Mouse (Mus musculus): ENCODE data around the gene 4930451I11Rik.

4930451I11Rik gene

GRCm38 (mm10) chr7:126799468-126800268 is 31.8 kb downstream of the 4930451I11Rik start:
- DNase-seq (ENCODE audit: low read depth, low spot score), result no peak
- Histone ChIP-seq H3K36me3 (ENCODE audit: control insufficient read depth, insufficient read depth, low read length, poor library complexity, severe bottlenecking) (peaks cover 6% of the 10 kb centered on the region), H3K27me3 (ENCODE audit: control insufficient read depth, insufficient read depth, low read length, poor library complexity, severe bottlenecking) (no peaks in the 10 kb centered on the region)

GRCm38 (mm10) chr7:126799050-126799467 is 32.4 kb downstream of the 4930451I11Rik start:
- peak; percentile 97 for DNase-seq (ENCODE audit: low read depth, low spot score)
- Histone ChIP-seq H3K36me3 (ENCODE audit: control insufficient read depth, insufficient read depth, low read length, poor library complexity, severe bottlenecking) (peaks cover 6% of the 10 kb centered on the region), H3K27me3 (ENCODE audit: control insufficient read depth, insufficient read depth, low read length, poor library complexity, severe bottlenecking) (no peaks in the 10 kb centered on the region)

- peak; percentile 68 for DNase-seq (ENCODE audit: low read depth, low spot score)
- H3K36me3 ChIP-seq (ENCODE audit: control insufficient read depth, insufficient read depth, low read length, poor library complexity, severe bottlenecking), result peaks cover 6% of the 10 kb centered on the region
- no peaks in the 10 kb centered on the region for H3K27me3 ChIP-seq (ENCODE audit: control insufficient read depth, insufficient read depth, low read length, poor library complexity, severe bottlenecking)
Measured at GRCm38 (mm10) chr7:126798127-126799049, 33.1 kb downstream of the 4930451I11Rik start.

- H3K27me3 ChIP-seq (ENCODE audit: control insufficient read depth, insufficient read depth, low read length, poor library complexity, severe bottlenecking), result no peaks in the 10 kb centered on the region
- no peak for DNase-seq (ENCODE audit: low read depth, low spot score)
Measured at GRCm38 (mm10) chr7:126797411-126798126, 33.9 kb downstream of the 4930451I11Rik start, which contains the start of gene Fam57b. Gene Fam57b, plus strand, starts transcription at chr7:126797668.

GRCm38 (mm10) chr7:126796350-126796932 is 35.0 kb downstream of the 4930451I11Rik start:
- H3K36me3 ChIP-seq (ENCODE audit: control insufficient read depth, insufficient read depth, low read length, poor library complexity, severe bottlenecking), result peaks cover 6% of the 10 kb centered on the region
- DNase-seq (ENCODE audit: low read depth, low spot score), result peak; percentile 55
- no peaks in the 10 kb centered on the region for H3K27me3 ChIP-seq (ENCODE audit: control insufficient read depth, insufficient read depth, low read length, poor library complexity, severe bottlenecking)

More at GRCm38 (mm10) chr7:126797411-126798126, 33.9 kb downstream of the 4930451I11Rik start, which contains the start of gene Fam57b:
- peaks cover 6% of the 10 kb centered on the region for H3K36me3 ChIP-seq (ENCODE audit: control insufficient read depth, insufficient read depth, low read length, poor library complexity, severe bottlenecking)

- no peaks in the 10 kb centered on the region for H3K27me3 ChIP-seq (ENCODE audit: control insufficient read depth, insufficient read depth, low read length, poor library complexity, severe bottlenecking)
- DNase-seq (ENCODE audit: low read depth, low spot score), result no peak
Measured at GRCm38 (mm10) chr7:126795387-126796317, 35.8 kb downstream of the 4930451I11Rik start.

GRCm38 (mm10) chr7:126794271-126794605 is 37.2 kb downstream of the 4930451I11Rik start:
- H3K27me3 ChIP-seq (ENCODE audit: control insufficient read depth, insufficient read depth, low read length, poor library complexity, severe bottlenecking), result no peaks in the 10 kb centered on the region
- DNase-seq (ENCODE audit: low read depth, low spot score), result no peak
- H3K36me3 ChIP-seq (ENCODE audit: control insufficient read depth, insufficient read depth, low read length, poor library complexity, severe bottlenecking), result peaks cover 9% of the 10 kb centered on the region

More at GRCm38 (mm10) chr7:126795387-126796317, 35.8 kb downstream of the 4930451I11Rik start:
- H3K36me3 ChIP-seq (ENCODE audit: control insufficient read depth, insufficient read depth, low read length, poor library complexity, severe bottlenecking), result peaks cover 6% of the 10 kb centered on the region

- no peak for DNase-seq (ENCODE audit: low read depth, low spot score)
- Histone ChIP-seq H3K36me3 (ENCODE audit: control insufficient read depth, insufficient read depth, low read length, poor library complexity, severe bottlenecking) (peaks cover 10% of the 10 kb centered on the region), H3K27me3 (ENCODE audit: control insufficient read depth, insufficient read depth, low read length, poor library complexity, severe bottlenecking) (no peaks in the 10 kb centered on the region)
Measured at GRCm38 (mm10) chr7:126793456-126794270, 37.8 kb downstream of the 4930451I11Rik start.

- Histone ChIP-seq H3K36me3 (ENCODE audit: control insufficient read depth, insufficient read depth, low read length, poor library complexity, severe bottlenecking) (peaks cover 12% of the 10 kb centered on the region), H3K27me3 (ENCODE audit: control insufficient read depth, insufficient read depth, low read length, poor library complexity, severe bottlenecking) (no peaks in the 10 kb centered on the region)
- DNase-seq (ENCODE audit: low read depth, low spot score), result no peak
Measured at GRCm38 (mm10) chr7:126792721-126793443, 38.6 kb downstream of the 4930451I11Rik start.

- Histone ChIP-seq H3K36me3 (ENCODE audit: control insufficient read depth, insufficient read depth, low read length, poor library complexity, severe bottlenecking) (peaks cover 10% of the 10 kb centered on the region), H3K27me3 (ENCODE audit: control insufficient read depth, insufficient read depth, low read length, poor library complexity, severe bottlenecking) (no peaks in the 10 kb centered on the region)
- DNase-seq (ENCODE audit: low read depth, low spot score), result peak; percentile 98
Measured at GRCm38 (mm10) chr7:126791851-126792720, 39.4 kb downstream of the 4930451I11Rik start, which contains the start of gene Ppp4c. Gene Ppp4c, minus strand, starts transcription at chr7:126792496.

- H3K27me3 ChIP-seq (ENCODE audit: control insufficient read depth, insufficient read depth, low read length, poor library complexity, severe bottlenecking), result no peaks in the 10 kb centered on the region
- peaks cover 9% of the 10 kb centered on the region for H3K36me3 ChIP-seq (ENCODE audit: control insufficient read depth, insufficient read depth, low read length, poor library complexity, severe bottlenecking)
- no peak for DNase-seq (ENCODE audit: low read depth, low spot score)
Measured at GRCm38 (mm10) chr7:126789141-126789540, 42.3 kb downstream of the 4930451I11Rik start.

All from splenic B cell, adult 2 months (primary cell).